Mouse (Mus musculus) limb, embryonic 12.5 days (tissue): ENCODE measurements around the gene Gm13539. TPM values are rescaled to one million over a fixed set of nuclear protein-coding genes. Genes with fewer than 3 reads are reported as not detected.

ENCODE experiments used
- ATAC-seq: fragments of 200-750 bp; cut with Nextera tagmentation; 2 replicates; pipeline ENCODE4 v1.8.0; 2017; ENCODE audit warnings: low read depth, moderate TSS enrichment; ENCODE audit not compliant: insufficient number of reproducible peaks, insufficient read depth, low FRiP score, low TSS enrichment
- H3K27ac ChIP-seq: fragments of 300-500 bp; sonication (generic); 2 replicates; pipeline ENCODE4 v1.5.1; 2016; ENCODE audit warnings: mild to moderate bottlenecking, moderate library complexity
- H3K27me3 ChIP-seq: fragments of 300-500 bp; sonication (generic); 2 replicates; pipeline ENCODE4 v1.6.1; 2016; ENCODE audit warnings: mild to moderate bottlenecking, moderate library complexity
- H3K36me3 ChIP-seq: fragments of 300-500 bp; sonication (generic); 2 replicates; pipeline ENCODE4 v1.6.1; 2016; ENCODE audit warnings: mild to moderate bottlenecking, moderate library complexity
- H3K4me1 ChIP-seq: fragments of 300-500 bp; sonication (generic); replicated peaks from 2 replicates; pipeline ENCODE4 v1.6.1; 2016
- H3K4me2 ChIP-seq: fragments of 300-500 bp; sonication (generic); 2 replicates; pipeline ENCODE4 v1.6.1; 2016; ENCODE audit warnings: mild to moderate bottlenecking, moderate library complexity
- H3K4me3 ChIP-seq: fragments of 300-500 bp; sonication (generic); replicated peaks from 2 replicates; pipeline ENCODE4 v1.5.1; 2016; ENCODE audit warnings: mild to moderate bottlenecking
- H3K9ac ChIP-seq: fragments of 300-500 bp; sonication (generic); replicated peaks from 2 replicates; pipeline ENCODE4 v1.6.1; 2016; ENCODE audit warnings: mild to moderate bottlenecking, moderate library complexity
- H3K9me3 ChIP-seq: fragments of 300-500 bp; sonication (generic); 2 replicates; pipeline ENCODE4 v1.6.1; 2016; ENCODE audit warnings: mild to moderate bottlenecking, moderate library complexity
- WGBS: fragments of 180-500 bp; shearing (Covaris S2); methylation state at CpG from one replicate; pipeline ENCODE4 v1.1.7; 2016; 5-methylcytosine and 5-hydroxymethylcytosine counted together
- polyA plus RNA-seq: library from polyadenylated mRNA; unstranded; fragments of >200 nt; fragmentation: Nextera tagmentation; extraction: Ambion mirVana; gene quantifications from 2 replicates; pipeline ENCODE4 v1.2.1, GENCODE M21; 2016

Gene Gm13539
- polyA plus RNA-seq, 1 experiment from 2014 or later, result not detected

DNA sequence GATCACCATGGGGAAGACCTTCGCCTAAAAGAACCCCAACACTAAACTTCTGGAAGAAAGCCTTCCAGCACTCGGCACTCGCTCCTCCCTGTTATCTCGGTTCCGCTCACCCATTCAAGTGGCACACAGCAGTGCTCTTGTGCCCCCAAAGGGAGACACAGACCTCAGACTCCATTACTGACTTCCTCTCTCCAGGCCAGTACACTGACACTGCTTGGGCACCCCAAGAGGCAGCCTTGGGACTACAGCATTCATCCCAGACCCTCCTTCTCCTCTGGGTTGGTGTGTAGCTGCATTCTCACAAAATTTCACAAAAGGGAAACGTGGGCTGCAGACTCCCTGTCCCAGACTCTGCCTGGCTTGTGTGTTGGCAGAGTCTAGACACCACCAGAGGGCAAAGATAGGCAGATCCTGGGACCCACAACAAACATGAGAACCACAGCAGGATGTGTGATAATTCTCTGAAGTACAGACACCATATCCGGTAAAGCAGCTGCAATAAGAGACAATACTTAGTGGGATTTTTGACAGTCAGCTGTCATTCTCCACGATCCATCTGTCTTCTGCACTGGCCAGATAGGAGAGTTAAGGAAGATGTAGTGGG, 46.4 kb downstream of the Gm13539 start:
- no peak for ATAC-seq
- no peak overlapping the region for H3K4me2 ChIP-seq

DNA sequence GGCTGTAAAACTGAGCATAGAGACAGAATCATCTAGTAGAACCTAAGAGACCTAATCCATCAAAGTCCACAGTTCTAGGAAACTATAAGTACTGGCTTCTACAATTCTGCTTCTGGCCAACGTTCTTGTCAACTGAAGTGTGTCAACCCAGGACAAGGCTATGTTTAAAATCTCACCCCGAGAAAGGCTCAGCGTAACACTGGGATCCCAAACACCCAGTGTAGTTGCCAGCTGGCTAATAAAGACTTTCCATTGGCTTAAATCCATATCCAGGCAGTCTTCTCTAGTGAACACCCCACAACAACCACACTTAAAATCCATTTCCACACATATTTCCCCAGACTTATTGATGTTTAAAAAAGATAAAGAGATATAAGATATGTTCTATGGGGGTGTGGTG, 48.7 kb downstream of the Gm13539 start:
- Histone ChIP-seq H3K9me3 (no peaks in the 10 kb centered on the region), H3K27me3 (0 out of 2 replicates have a peak, but pooled peaks cover 4% of the 10 kb centered on the region), H3K27ac (no peak overlapping the region), H3K4me2 (no peak overlapping the region), H3K36me3 (no peaks in the 10 kb centered on the region), H3K4me3 (no peak overlapping the region), H3K9ac (no peak overlapping the region), H3K4me1 (no peaks in the 10 kb centered on the region)
- ATAC-seq, result no peak
- 84% methylated on average over 3 of the region's 3 CpGs for WGBS

More for the DNA sequence above, 46.4 kb downstream of the Gm13539 start:
- Histone ChIP-seq H3K27me3 (0 out of 2 replicates have a peak, but pooled peaks cover 3% of the 10 kb centered on the region), H3K4me3 (no peak overlapping the region), H3K4me1 (no peaks in the 10 kb centered on the region), H3K9me3 (no peaks in the 10 kb centered on the region), H3K36me3 (no peaks in the 10 kb centered on the region), H3K9ac (no peak overlapping the region), H3K27ac (no peak overlapping the region)
- 77% methylated on average over 8 of the region's 8 CpGs for WGBS

- peak; percentile 86 for ATAC-seq
- no peak overlapping the region for H3K4me3 ChIP-seq
- no peak overlapping the region for H3K9ac ChIP-seq
- H3K36me3 ChIP-seq, result no peaks in the 10 kb centered on the region
- H3K9me3 ChIP-seq, result no peaks in the 10 kb centered on the region
- no peak overlapping the region for H3K27ac ChIP-seq
- no peak overlapping the region for H3K4me2 ChIP-seq
- H3K27me3 ChIP-seq, result 0 out of 2 replicates have a peak, but pooled peaks cover 4% of the 10 kb centered on the region
- H3K4me1 ChIP-seq, result no peaks in the 10 kb centered on the region
- WGBS, result 45% methylated on average over 5 of the region's 5 CpGs
Observed at GRCm38 (mm10) chr2:25836291-25836690, 54.2 kb downstream of the Gm13539 start.

Other genes with a start within 250 kb of the Gm13539 start
- gene Traf2, start 235.3 kb upstream of the Gm13539 start, polyA plus RNA-seq, result 36.9 and 39.2 TPM in 2 replicates
- gene Edf1, start 224.4 kb upstream of the Gm13539 start, polyA plus RNA-seq, result 320 and 329 TPM in 2 replicates
- 2.3 and 3.0 TPM in 2 replicates for gene Mamdc4, start 207.4 kb upstream of the Gm13539 start, polyA plus RNA-seq
- 183 and 184 TPM in 2 replicates for gene Phpt1, start 207.0 kb upstream of the Gm13539 start, polyA plus RNA-seq
- 0.08 and 0.23 TPM in 2 replicates for gene Ajm1, start 200.5 kb upstream of the Gm13539 start, polyA plus RNA-seq
- 81.3 and 83.0 TPM in 2 replicates for gene Rabl6, start 173.7 kb upstream of the Gm13539 start, polyA plus RNA-seq
- 0.18 and 0.27 TPM in 2 replicates for gene Ccdc183, start 164.6 kb upstream of the Gm13539 start, polyA plus RNA-seq
- 21.9 and 22.6 TPM in 2 replicates for gene Tmem141, start 160.3 kb upstream of the Gm13539 start, polyA plus RNA-seq
- gene Fcna, start 154.2 kb upstream of the Gm13539 start, polyA plus RNA-seq, result 0.40 and 0.68 TPM in 2 replicates
- 0.36 TPM in 1 of 2 replicates, not detected in the other for gene Lcn8, start 129.1 kb upstream of the Gm13539 start, polyA plus RNA-seq
- not detected in 2 replicates for gene Lcn5, start 124.3 kb upstream of the Gm13539 start, polyA plus RNA-seq
- not detected in 2 replicates for gene Lcn6, start 105.5 kb upstream of the Gm13539 start, polyA plus RNA-seq
- gene Lcn10, start 99.5 kb upstream of the Gm13539 start, polyA plus RNA-seq, result not detected in 2 replicates
- not detected in 2 replicates for gene Obp2a, start 82.2 kb upstream of the Gm13539 start, polyA plus RNA-seq
- gene Bmyc, start 75.5 kb upstream of the Gm13539 start, polyA plus RNA-seq, result 91.2 and 91.3 TPM in 2 replicates
- not detected in 2 replicates for gene Obp2b, start 45.2 kb upstream of the Gm13539 start, polyA plus RNA-seq
- gene Lcn3, start 16.7 kb upstream of the Gm13539 start, polyA plus RNA-seq, result not detected in 2 replicates
- gene Lcn11, start 5.2 kb upstream of the Gm13539 start, polyA plus RNA-seq, result not detected in 2 replicates
- not detected in 2 replicates for gene Glt6d1, start 33.6 kb downstream of the Gm13539 start, polyA plus RNA-seq
- not detected in 2 replicates for gene Lcn9, start 40.9 kb downstream of the Gm13539 start, polyA plus RNA-seq
- 0.16 TPM in 1 of 2 replicates, not detected in the other for gene Sohlh1, start 65.0 kb downstream of the Gm13539 start, polyA plus RNA-seq
- gene Kcnt1, start 81.5 kb downstream of the Gm13539 start, polyA plus RNA-seq, result 0.34 and 0.49 TPM in 2 replicates
- 39.6 and 44.9 TPM in 2 replicates for gene Camsap1, start 201.0 kb downstream of the Gm13539 start, polyA plus RNA-seq
- gene Ubac1, start 239.5 kb downstream of the Gm13539 start, polyA plus RNA-seq, result 98.3 and 101 TPM in 2 replicates